Mouse (Mus musculus): Measurements from ENCODE around the gene Mrpl23.

- TF ChIP-seq CTCF (conservative IDR thresholded peaks at IDR 0.05; ENCODE audit: insufficient read depth, insufficient read length, low read depth, low read length) (no peak), POLR2A (IDR thresholded peaks at IDR 0.05; ENCODE audit: low read depth, low read length) (no peak)
These were observed 18.5 kb downstream of the Mrpl23 start for GRCm38 (mm10) chr7:142550935-142551373.

Measured in kidney, adult 2 months (tissue).